Mouse (Mus musculus): ENCODE data around the gene Chkb.

- TF ChIP-seq POLR2A (IDR thresholded peaks at IDR 0.05; ENCODE audit: borderline replicate concordance, low read depth, low read length), result no peak
- no peak for TF ChIP-seq CTCF (IDR thresholded peaks at IDR 0.05; ENCODE audit: low read depth, low read length)
These were observed 25.9 kb upstream of the Chkb start for GRCm38 (mm10) chr15:89455642-89456041.
